Mouse (Mus musculus) cortical plate, adult 2 months (tissue): ENCODE results near the gene Mrpl1.

ENCODE experiments used
- CTCF ChIP-seq: fragments of 200-500 bp; IDR thresholded peaks from 2 replicates; pipeline ENCODE4 v1.5.1; 2011; ENCODE audit warnings: mild to moderate bottlenecking, control low read depth, low read length; ENCODE audit not compliant: insufficient read depth; ENCODE audit errors: extremely low read depth
- POLR2A ChIP-seq: fragments of 200-500 bp; IDR thresholded peaks from 2 replicates; pipeline ENCODE4 v1.6.1; 2011; ENCODE audit warnings: mild to moderate bottlenecking, low read length, control low read depth; ENCODE audit not compliant: insufficient read depth; ENCODE audit errors: extremely low read depth

DNA sequence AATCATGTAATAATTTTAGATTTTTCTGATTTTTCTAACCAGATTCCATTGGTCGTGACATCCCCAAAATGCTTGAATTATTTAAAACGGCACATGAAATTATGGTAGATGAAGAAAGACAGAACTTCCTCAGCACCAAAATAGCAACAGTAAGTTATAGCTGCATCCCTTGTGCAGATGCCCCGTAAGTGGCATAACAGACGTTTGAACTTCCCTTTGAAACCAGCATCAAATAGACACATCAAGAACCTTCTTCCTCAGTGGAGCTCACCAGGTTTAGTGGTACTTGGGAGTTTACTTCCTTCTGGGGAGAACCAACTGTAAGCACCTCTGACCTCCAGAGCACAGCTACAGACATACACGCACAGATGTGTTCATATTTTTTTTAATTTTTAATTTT lies 29.5 kb downstream of the Mrpl1 start:
- TF ChIP-seq POLR2A: no peak
- TF ChIP-seq CTCF: no peak
